Mouse (Mus musculus): Measurements from ENCODE around the gene Fxyd6. TPM values are rescaled to one million over a fixed set of nuclear protein-coding genes. Genes with fewer than 3 reads are reported as not detected.

Fxyd6 gene
- polyA plus RNA-seq, 1 experiment = 49.6 TPM

DNA sequence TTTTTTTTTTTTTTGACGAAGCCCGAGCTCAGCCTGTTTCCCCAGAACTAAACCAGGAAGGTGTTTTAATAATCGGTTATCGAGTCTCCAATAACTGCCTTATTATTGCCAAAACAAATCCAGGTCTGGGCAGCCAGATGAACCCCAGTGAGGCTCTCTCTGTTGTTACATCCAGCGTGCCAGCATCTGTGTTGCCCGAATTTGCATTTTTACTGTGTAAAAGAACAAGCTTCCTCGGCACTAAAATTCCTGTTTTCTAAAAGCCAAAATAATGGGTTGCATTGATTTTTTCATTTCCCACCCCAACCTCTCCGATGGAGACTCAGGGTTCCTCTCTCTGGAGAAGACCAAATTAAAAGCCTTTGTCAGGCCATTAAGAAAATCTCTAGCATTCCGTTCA, 63.1 kb downstream of the Fxyd6 start:
- DNase-seq (ENCODE audit: low read depth, low spot score) = no peak
- 81% methylated on average over 9 of the region's 9 CpGs for WGBS

- no peak for DNase-seq (ENCODE audit: low read depth, low spot score)
- WGBS = 69% methylated on average over 2 of the region's 2 CpGs
Measured at GRCm38 (mm10) chr9:45434171-45434570, 64.2 kb downstream of the Fxyd6 start.

GRCm38 (mm10) chr9:45439025-45439424, 69.0 kb downstream of the Fxyd6 start:
- 58% methylated on average over 4 of the region's 4 CpGs for WGBS
- no peak for DNase-seq (ENCODE audit: low read depth, low spot score)

GRCm38 (mm10) chr9:45440083-45440784, 70.2 kb downstream of the Fxyd6 start:
- 43% methylated on average over 16 of the region's 16 CpGs for WGBS

GRCm38 (mm10) chr9:45444251-45444798, 74.3 kb downstream of the Fxyd6 start:
- 18% methylated on average over 5 of the region's 5 CpGs for WGBS
- peak; percentile 11 for DNase-seq (ENCODE audit: low read depth, low spot score)

More at GRCm38 (mm10) chr9:45440083-45440784, 70.2 kb downstream of the Fxyd6 start:
- DNase-seq (ENCODE audit: low read depth, low spot score) = no peak

Other genes with a start within 250 kb of the Fxyd6 start
- gene Scn4b, start 231.8 kb upstream of the Fxyd6 start, polyA plus RNA-seq (2012; rRNA removed) = 0.05 and 0.10 TPM in 2 replicates
- gene BC049352, start 188.2 kb upstream of the Fxyd6 start, polyA plus RNA-seq (2012; rRNA removed) = 0.15 TPM in 1 of 2 replicates, not detected in the other
- gene Tmprss4, start 166.1 kb upstream of the Fxyd6 start, polyA plus RNA-seq (2012; rRNA removed) = 147 and 155 TPM in 2 replicates
- 6.0 and 7.7 TPM in 2 replicates for gene Il10ra, start 101.0 kb upstream of the Fxyd6 start, polyA plus RNA-seq (2012; rRNA removed)
- not detected in 2 replicates for gene Tmprss13, start 51.1 kb upstream of the Fxyd6 start, polyA plus RNA-seq (2012; rRNA removed)
- 2.9 and 4.0 TPM in 2 replicates for gene Fxyd2, start 29.5 kb downstream of the Fxyd6 start, polyA plus RNA-seq (2012; rRNA removed)
- 0.38 and 0.47 TPM in 2 replicates for gene Dscaml1, start 56.4 kb downstream of the Fxyd6 start, polyA plus RNA-seq (2012; rRNA removed)

Measured in large intestine, adult 2 months (tissue).